Mouse (Mus musculus) hindbrain, embryonic 15.5 days (tissue): ENCODE results near the gene Cep85l. TPM values are rescaled to one million over a fixed set of nuclear protein-coding genes. Genes with fewer than 3 reads are reported as not detected.

ENCODE experiments used
- ATAC-seq: fragments of 200-750 bp; cut with Nextera tagmentation; 2 replicates; pipeline ENCODE4 v1.8.0; 2017; ENCODE audit warnings: low read depth, moderate number of reproducible peaks, moderate TSS enrichment; ENCODE audit not compliant: low FRiP score
- H3K27ac ChIP-seq: fragments of 300-500 bp; sonication (generic); replicated peaks from 2 replicates; pipeline ENCODE4 v1.5.1; 2015; ENCODE audit warnings: mild to moderate bottlenecking, inconsistent platforms
- H3K27me3 ChIP-seq: fragments of 300-500 bp; sonication (generic); 2 replicates; pipeline ENCODE4 v1.6.1; 2015; ENCODE audit warnings: control low read depth, inconsistent platforms
- H3K36me3 ChIP-seq: fragments of 300-500 bp; sonication (generic); 2 replicates; pipeline ENCODE4 v1.6.1; 2015; ENCODE audit warnings: control low read depth, inconsistent platforms
- H3K4me1 ChIP-seq: fragments of 300-500 bp; sonication (generic); replicated peaks from 2 replicates; pipeline ENCODE4 v1.6.1; 2015; ENCODE audit warnings: control low read depth, inconsistent platforms
- H3K4me2 ChIP-seq: fragments of 300-500 bp; sonication (generic); 2 replicates; pipeline ENCODE4 v1.6.1; 2015; ENCODE audit warnings: moderate library complexity, mild to moderate bottlenecking, inconsistent platforms
- H3K4me3 ChIP-seq: fragments of 300-500 bp; sonication (generic); 2 replicates; pipeline ENCODE4 v1.5.1; 2015; ENCODE audit warnings: mild to moderate bottlenecking, inconsistent platforms
- H3K9ac ChIP-seq: fragments of 300-500 bp; sonication (generic); 2 replicates; pipeline ENCODE4 v1.6.1; 2015; ENCODE audit warnings: inconsistent platforms
- H3K9me3 ChIP-seq: fragments of 300-500 bp; sonication (generic); 2 replicates; pipeline ENCODE4 v1.6.1; 2016; ENCODE audit warnings: control low read depth, inconsistent platforms
- WGBS: fragments of 180-500 bp; shearing (Covaris S2); methylation state at CpG from one replicate; pipeline ENCODE4 v1.1.7; 2015; 5-methylcytosine and 5-hydroxymethylcytosine counted together
- polyA plus RNA-seq: library from polyadenylated mRNA; unstranded; fragments of >200 nt; fragmentation: Nextera tagmentation; extraction: Ambion mirVana; gene quantifications from 2 replicates; pipeline ENCODE4 v1.2.1, GENCODE M21; 2015

Gene Cep85l
- polyA plus RNA-seq, 1 experiment from 2014 or later, result 5.0 TPM

- WGBS, result 87% methylated on average over 2 of the region's 2 CpGs
- no peaks in the 10 kb centered on the region for H3K4me1 ChIP-seq
- H3K9me3 ChIP-seq, result no peaks in the 10 kb centered on the region
These were observed 145.1 kb downstream of the Cep85l start for GRCm38 (mm10) chr10:53234683-53235082.

GRCm38 (mm10) chr10:53234086-53234613, 145.6 kb downstream of the Cep85l start:
- 69% methylated on average over 2 of the region's 2 CpGs for WGBS
- no peak for ATAC-seq

More at GRCm38 (mm10) chr10:53234683-53235082, 145.1 kb downstream of the Cep85l start:
- no peak for ATAC-seq
- Histone ChIP-seq H3K27ac (no peak overlapping the region), H3K9ac (no peak overlapping the region), H3K4me2 (no peak overlapping the region), H3K36me3 (no peaks in the 10 kb centered on the region), H3K4me3 (no peak overlapping the region), H3K27me3 (no peaks in the 10 kb centered on the region)

GRCm38 (mm10) chr10:53230809-53231208, 148.9 kb downstream of the Cep85l start:
- H3K4me1 ChIP-seq, result no peaks in the 10 kb centered on the region
- H3K36me3 ChIP-seq, result no peaks in the 10 kb centered on the region
- H3K4me3 ChIP-seq, result no peak overlapping the region
- no peaks in the 10 kb centered on the region for H3K27me3 ChIP-seq
- no peak for ATAC-seq
- H3K9ac ChIP-seq, result no peak overlapping the region
- H3K4me2 ChIP-seq, result no peak overlapping the region
- H3K27ac ChIP-seq, result no peak overlapping the region
- H3K9me3 ChIP-seq, result no peaks in the 10 kb centered on the region

More at GRCm38 (mm10) chr10:53234086-53234613, 145.6 kb downstream of the Cep85l start:
- Histone ChIP-seq H3K27ac (no peak overlapping the region), H3K27me3 (no peaks in the 10 kb centered on the region), H3K9me3 (no peaks in the 10 kb centered on the region), H3K4me2 (no peak overlapping the region), H3K4me3 (no peak overlapping the region), H3K36me3 (no peaks in the 10 kb centered on the region), H3K9ac (no peak overlapping the region), H3K4me1 (no peaks in the 10 kb centered on the region)

- Histone ChIP-seq H3K4me2 (no peak overlapping the region), H3K27ac (no peak overlapping the region), H3K9me3 (no peaks in the 10 kb centered on the region), H3K36me3 (no peaks in the 10 kb centered on the region), H3K9ac (no peak overlapping the region), H3K4me3 (no peak overlapping the region), H3K4me1 (no peaks in the 10 kb centered on the region), H3K27me3 (no peaks in the 10 kb centered on the region)
- WGBS, result 77% methylated on average over 2 of the region's 2 CpGs
- no peak for ATAC-seq
These were observed 150.6 kb downstream of the Cep85l start for GRCm38 (mm10) chr10:53229190-53229589.

Other genes with a start within 250 kb of the Cep85l start
- 1.2 and 1.3 TPM in 2 replicates for gene Pln, start 42.3 kb downstream of the Cep85l start, polyA plus RNA-seq
- 62.4 and 63.1 TPM in 2 replicates for gene Asf1a, start 216.8 kb upstream of the Cep85l start, polyA plus RNA-seq